Mouse (Mus musculus): ENCODE measurements around the gene Meox1. TPM values are rescaled to one million over a fixed set of nuclear protein-coding genes. Genes with fewer than 3 reads are reported as not detected.
A peak's percentile ranks its signal among the peaks of the same experiment; 100 is the strongest.

Gene Meox1
- total and polyA plus RNA-seq, 2 experiments from 2014 or later, result 0.68 to 1.1 TPM

GRCm38 (mm10) chr11:101898328-101898727 lies 4.2 kb upstream of the Meox1 start:
- H3K4me3 ChIP-seq (ENCODE audit: low read depth, low read length), result no peak overlapping the region
- no peak for DNase-seq
- H3K27ac ChIP-seq (ENCODE audit: low read depth, low read length), result no peak overlapping the region
- no peak overlapping the region for H3K9ac ChIP-seq
- TF ChIP-seq CTCF (IDR thresholded peaks at IDR 0.05; ENCODE audit: low read depth), result no peak
- no peaks in the 10 kb centered on the region for H3K27me3 ChIP-seq (ENCODE audit: insufficient read depth, low read length)
- no peaks in the 10 kb centered on the region for H3K9me3 ChIP-seq (ENCODE audit: low read length)
- no peak for ATAC-seq
- no peaks in the 10 kb centered on the region for H3K4me1 ChIP-seq (ENCODE audit: insufficient read depth)
- no peaks in the 10 kb centered on the region for H3K36me3 ChIP-seq (ENCODE audit: insufficient read depth)
- 90% methylated on average over 4 of the region's 4 CpGs for WGBS
- H3K4me2 ChIP-seq (ENCODE audit: low read depth), result no peak overlapping the region

DNA sequence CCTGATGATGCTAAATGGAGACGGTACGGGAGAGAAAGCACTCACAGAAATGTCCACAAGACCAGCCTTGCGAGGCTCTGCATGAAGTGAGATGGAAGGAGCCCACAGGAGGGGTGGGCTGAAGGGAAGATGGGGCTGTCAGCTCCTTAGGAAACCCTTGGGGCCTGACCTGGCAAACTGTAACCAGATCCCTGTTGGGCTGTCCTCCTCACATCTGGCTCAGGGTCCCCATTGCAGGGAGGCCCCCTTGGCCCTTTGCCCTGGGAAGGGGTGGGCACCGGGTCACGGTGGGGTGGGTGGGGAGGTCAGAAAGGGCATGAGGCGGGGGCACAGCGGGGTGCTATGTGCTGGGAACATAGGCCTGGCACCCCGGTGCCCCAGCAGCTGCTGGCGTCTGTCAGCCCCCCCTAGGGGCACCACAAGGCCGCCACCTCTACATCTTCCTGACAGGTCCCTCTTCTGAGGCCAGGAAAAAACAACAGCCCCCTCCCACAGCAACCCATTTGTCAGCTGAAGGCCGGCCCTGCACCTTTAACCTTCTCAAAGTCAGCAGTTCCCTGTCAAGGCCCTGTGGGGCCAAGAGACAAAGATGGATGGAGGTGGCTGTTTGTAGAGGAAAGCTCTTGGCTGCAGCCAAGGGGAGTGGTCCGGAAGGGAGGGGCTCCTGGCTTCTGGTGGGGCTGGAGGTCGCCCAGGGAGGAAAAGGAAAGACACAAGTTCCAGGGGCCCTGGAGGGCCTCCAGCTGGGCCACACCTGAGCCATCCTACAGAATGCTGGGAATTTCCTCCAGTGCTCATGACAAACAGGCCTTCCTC lies 2.6 kb upstream of the Meox1 start:
- Histone ChIP-seq H3K4me2 (ENCODE audit: low read depth) (no peak overlapping the region), H3K36me3 (ENCODE audit: insufficient read depth) (no peaks in the 10 kb centered on the region), H3K4me1 (ENCODE audit: insufficient read depth) (peaks cover 2% of the 10 kb centered on the region; the same call in 1 of the 2 replicates), H3K9me3 (ENCODE audit: low read length) (no peaks in the 10 kb centered on the region), H3K27me3 (ENCODE audit: insufficient read depth, low read length) (no peaks in the 10 kb centered on the region), H3K9ac (no peak overlapping the region), H3K4me3 (ENCODE audit: low read depth, low read length) (no peak overlapping the region), H3K27ac (ENCODE audit: low read depth, low read length) (no peak overlapping the region)
- no peak for TF ChIP-seq CTCF (IDR thresholded peaks at IDR 0.05; ENCODE audit: low read depth)
- no peak for ATAC-seq
- whole genome bisulfite sequencing, result 60% methylated on average over 13 of the region's 13 CpGs
- no peak for DNase-seq

DNA sequence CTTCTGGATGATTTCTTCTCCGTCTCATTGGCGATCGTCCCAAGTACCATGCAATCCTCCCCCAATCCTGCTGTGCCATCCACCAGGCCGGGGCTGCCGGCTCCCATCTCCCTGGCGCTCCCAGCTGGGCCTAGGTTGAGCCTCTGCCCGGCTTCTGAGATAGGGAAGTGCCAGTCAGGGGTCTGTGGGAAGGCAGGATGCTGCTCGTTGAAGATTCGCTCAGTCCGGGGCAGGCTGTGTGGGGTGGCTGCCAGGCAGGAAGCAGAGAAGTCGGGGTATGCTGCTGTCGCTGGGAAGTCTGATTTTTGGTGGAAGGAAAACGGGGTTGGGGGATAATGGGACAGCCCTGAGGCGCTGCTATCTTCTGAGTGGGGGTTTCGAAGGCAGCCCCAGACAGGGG lies 614 bp downstream of the Meox1 start:
- Histone ChIP-seq H3K27me3 (ENCODE audit: insufficient read depth, low read length) (no peaks in the 10 kb centered on the region), H3K4me1 (ENCODE audit: insufficient read depth) (peaks cover 13% of the 10 kb centered on the region), H3K9me3 (ENCODE audit: low read length) (no peaks in the 10 kb centered on the region), H3K9ac (no peak overlapping the region), H3K27ac (ENCODE audit: low read depth, low read length) (no peak overlapping the region), H3K4me2 (ENCODE audit: low read depth) (no peak overlapping the region), H3K4me3 (ENCODE audit: low read depth, low read length) (no peak overlapping the region), H3K36me3 (ENCODE audit: insufficient read depth) (no peaks in the 10 kb centered on the region)
- 37% methylated on average over 15 of the region's 15 CpGs for WGBS
- DNase-seq (no peak), ATAC-seq (no peak)
- TF ChIP-seq CTCF (IDR thresholded peaks at IDR 0.05; ENCODE audit: low read depth), result no peak

GRCm38 (mm10) chr11:101891451-101891850 lies 2.7 kb downstream of the Meox1 start:
- ATAC-seq (no peak), DNase-seq (peak; percentile 59)
- Histone ChIP-seq H3K4me3 (ENCODE audit: low read depth, low read length) (no peak overlapping the region), H3K4me1 (ENCODE audit: insufficient read depth) (peaks cover 13% of the 10 kb centered on the region), H3K4me2 (ENCODE audit: low read depth) (no peak overlapping the region), H3K9me3 (ENCODE audit: low read length) (no peaks in the 10 kb centered on the region), H3K27me3 (ENCODE audit: insufficient read depth, low read length) (no peaks in the 10 kb centered on the region), H3K36me3 (ENCODE audit: insufficient read depth) (no peaks in the 10 kb centered on the region), H3K27ac (ENCODE audit: low read depth, low read length) (no peak overlapping the region), H3K9ac (peak overlapping the region; percentile 18; the same call in 1 of the 2 replicates)
- no peak for TF ChIP-seq CTCF (IDR thresholded peaks at IDR 0.05; ENCODE audit: low read depth)
- 12% methylated on average over 11 of the region's 11 CpGs for WGBS

DNA sequence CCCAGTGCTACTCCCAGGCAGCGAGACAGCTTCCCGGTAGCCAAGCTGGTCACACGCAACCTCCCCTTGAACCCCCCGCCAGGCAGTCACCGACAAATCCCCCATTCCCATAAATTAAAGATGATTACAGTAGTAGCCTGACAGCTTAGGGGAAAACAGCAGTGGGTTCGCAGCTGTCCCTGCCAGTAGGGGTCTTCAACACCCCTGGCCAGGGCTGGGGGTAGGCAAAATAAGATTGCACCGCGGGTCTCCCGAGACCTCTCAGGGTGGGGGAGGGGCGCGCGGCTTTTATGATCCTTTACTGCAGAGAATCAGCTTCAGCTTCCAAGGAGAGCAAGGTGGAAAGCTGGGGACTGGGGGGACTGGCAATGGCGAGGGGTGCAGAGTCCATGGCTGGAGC lies 4.4 kb downstream of the Meox1 start:
- peak overlapping the region; percentile 15 for H3K9ac ChIP-seq
- peak; percentile 18; the same call in 1 of the 2 replicates for ATAC-seq
- TF ChIP-seq CTCF (IDR thresholded peaks at IDR 0.05; ENCODE audit: low read depth), result no peak
- no peak for DNase-seq
- no peak overlapping the region for H3K4me3 ChIP-seq (ENCODE audit: low read depth, low read length)
- WGBS, result 2% methylated on average over 13 of the region's 13 CpGs
- no peaks in the 10 kb centered on the region for H3K36me3 ChIP-seq (ENCODE audit: insufficient read depth)
- no peaks in the 10 kb centered on the region for H3K9me3 ChIP-seq (ENCODE audit: low read length)
- H3K4me2 ChIP-seq (ENCODE audit: low read depth), result peak overlapping the region; percentile 43
- H3K4me1 ChIP-seq (ENCODE audit: insufficient read depth), result peaks cover 13% of the 10 kb centered on the region
- no peaks in the 10 kb centered on the region for H3K27me3 ChIP-seq (ENCODE audit: insufficient read depth, low read length)
- H3K27ac ChIP-seq (ENCODE audit: low read depth, low read length), result no peak overlapping the region

GRCm38 (mm10) chr11:101888820-101889219 lies 5.4 kb downstream of the Meox1 start:
- no peaks in the 10 kb centered on the region for H3K27me3 ChIP-seq (ENCODE audit: insufficient read depth, low read length)
- no peak overlapping the region for H3K9ac ChIP-seq
- H3K4me2 ChIP-seq (ENCODE audit: low read depth), result no peak overlapping the region
- no peaks in the 10 kb centered on the region for H3K9me3 ChIP-seq (ENCODE audit: low read length)
- H3K36me3 ChIP-seq (ENCODE audit: insufficient read depth), result no peaks in the 10 kb centered on the region
- no peak for TF ChIP-seq CTCF (IDR thresholded peaks at IDR 0.05; ENCODE audit: low read depth)
- WGBS, result 49% methylated on average over 6 of the region's 6 CpGs
- H3K27ac ChIP-seq (ENCODE audit: low read depth, low read length), result 0 out of 2 replicates have a peak overlapping the region, but pooled peaks have one; percentile 40
- H3K4me3 ChIP-seq (ENCODE audit: low read depth, low read length), result no peak overlapping the region
- peak; percentile 21 for DNase-seq
- peaks cover 13% of the 10 kb centered on the region for H3K4me1 ChIP-seq (ENCODE audit: insufficient read depth)
- ATAC-seq, result no peak

GRCm38 (mm10) chr11:101886436-101886835 lies 7.7 kb downstream of the Meox1 start:
- Histone ChIP-seq H3K9ac (no peak overlapping the region), H3K4me2 (ENCODE audit: low read depth) (no peak overlapping the region), H3K27ac (ENCODE audit: low read depth, low read length) (no peak overlapping the region), H3K9me3 (ENCODE audit: low read length) (no peaks in the 10 kb centered on the region), H3K36me3 (ENCODE audit: insufficient read depth) (no peaks in the 10 kb centered on the region), H3K27me3 (ENCODE audit: insufficient read depth, low read length) (no peaks in the 10 kb centered on the region), H3K4me3 (ENCODE audit: low read depth, low read length) (no peak overlapping the region), H3K4me1 (ENCODE audit: insufficient read depth) (peaks cover 8% of the 10 kb centered on the region)
- 83% methylated on average over 12 of the region's 12 CpGs for WGBS
- DNase-seq (no peak), ATAC-seq (no peak)
- no peak for TF ChIP-seq CTCF (IDR thresholded peaks at IDR 0.05; ENCODE audit: low read depth)

All from forebrain, postnatal 0 days (tissue).